Mouse (Mus musculus): ENCODE results near the gene Abca2.

DNA sequence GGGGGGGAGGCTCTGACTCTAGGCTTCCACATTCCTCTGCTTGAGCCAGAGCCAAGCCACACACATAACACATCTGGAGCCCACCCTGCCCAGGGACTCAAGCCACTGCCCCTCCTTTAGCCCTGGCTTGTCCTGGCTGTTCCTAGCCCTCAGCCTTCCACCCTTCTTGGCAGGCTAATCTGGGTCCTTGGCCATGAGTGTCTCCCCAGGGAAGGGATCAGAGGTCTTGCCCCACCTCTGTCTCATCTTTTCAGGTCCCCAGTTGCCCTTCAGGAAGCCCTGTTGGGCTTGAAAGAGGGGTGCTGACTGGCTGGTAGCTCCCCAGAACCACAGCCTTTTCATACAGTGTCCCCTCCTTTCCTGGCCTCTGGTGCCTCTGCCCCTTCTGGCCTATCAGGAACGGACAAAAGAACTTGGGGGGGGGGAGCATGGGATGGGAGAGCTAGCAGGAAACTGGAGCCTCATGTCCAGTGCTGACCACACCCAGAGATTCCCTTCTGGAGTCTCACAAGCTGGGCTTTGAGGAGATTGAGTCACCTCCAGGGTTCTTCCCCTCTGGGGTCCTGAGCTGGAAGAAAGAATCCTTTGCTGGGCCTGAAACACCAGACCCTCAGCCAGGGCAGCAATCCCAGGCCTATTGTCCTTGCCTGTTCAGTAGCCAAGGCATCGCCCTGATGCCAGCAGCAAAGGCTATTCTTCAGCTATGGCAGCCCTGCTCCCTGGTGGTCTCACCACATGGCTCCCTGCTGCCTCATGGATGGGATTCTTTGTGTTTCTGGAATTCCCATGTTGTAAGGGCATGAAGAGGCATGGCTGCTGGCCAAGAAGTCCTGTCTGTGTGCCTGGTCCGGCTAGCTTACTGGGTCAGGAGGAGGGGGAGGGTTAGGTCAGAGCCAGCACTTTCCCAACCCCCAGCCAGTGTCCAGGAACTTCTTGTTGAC is 34.0 kb upstream of the Abca2 start:
- TF ChIP-seq POLR2A (IDR thresholded peaks at IDR 0.05; ENCODE audit: borderline replicate concordance, control insufficient read depth, low read depth, low read length) (no peak), CTCF (IDR thresholded peaks at IDR 0.05; ENCODE audit: control insufficient read depth, insufficient read depth, low read length) (no peak)
